Mouse (Mus musculus): Measurements from ENCODE around the gene Smim27.
"Not testable (repeated sequence)": the region's sequence is repeated elsewhere in the genome, so short reads cannot be mapped to it uniquely, and the experiment has no call there.

The Smim27 gene

DNA sequence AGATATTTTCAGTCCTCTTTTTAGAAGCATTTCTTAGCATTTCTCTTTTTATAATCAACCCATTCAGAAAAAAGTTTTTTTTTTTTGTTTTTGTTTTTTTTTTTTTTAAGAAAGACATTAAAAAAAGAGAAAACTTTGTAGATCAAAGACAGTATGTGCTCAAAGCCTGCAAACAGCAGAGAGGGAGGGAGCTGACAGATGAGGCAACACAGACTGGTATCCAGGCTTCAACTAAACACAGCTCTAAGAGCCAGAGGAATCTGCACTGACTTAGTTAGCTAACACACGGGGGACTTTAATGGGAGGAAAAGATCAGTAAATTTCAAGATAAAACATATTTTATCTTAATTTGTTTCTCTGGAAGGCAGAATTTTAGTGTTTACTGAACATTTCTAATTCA, 5.1 kb upstream of the Smim27 start:
- DNase-seq: no peak

DNA sequence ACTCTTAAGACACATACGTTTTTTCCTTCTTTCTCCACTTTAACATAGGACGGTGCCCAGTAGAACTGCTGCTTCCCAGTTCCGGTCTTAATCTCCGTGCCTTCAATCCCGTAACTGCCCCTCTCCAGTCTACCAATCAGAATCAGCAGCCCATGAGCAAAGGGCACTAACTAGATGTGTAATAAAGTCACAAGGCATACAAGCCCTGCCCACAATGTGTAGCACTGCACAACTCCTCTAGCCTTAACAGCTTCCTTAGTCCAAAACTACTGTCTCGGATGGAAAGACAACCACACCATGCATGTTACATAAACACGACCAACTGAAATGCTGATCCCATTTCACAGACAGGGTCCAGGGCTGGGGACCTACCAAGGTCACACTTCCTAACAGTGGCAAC, 1.7 kb upstream of the Smim27 start:
- peak; percentile 81 for DNase-seq

DNA sequence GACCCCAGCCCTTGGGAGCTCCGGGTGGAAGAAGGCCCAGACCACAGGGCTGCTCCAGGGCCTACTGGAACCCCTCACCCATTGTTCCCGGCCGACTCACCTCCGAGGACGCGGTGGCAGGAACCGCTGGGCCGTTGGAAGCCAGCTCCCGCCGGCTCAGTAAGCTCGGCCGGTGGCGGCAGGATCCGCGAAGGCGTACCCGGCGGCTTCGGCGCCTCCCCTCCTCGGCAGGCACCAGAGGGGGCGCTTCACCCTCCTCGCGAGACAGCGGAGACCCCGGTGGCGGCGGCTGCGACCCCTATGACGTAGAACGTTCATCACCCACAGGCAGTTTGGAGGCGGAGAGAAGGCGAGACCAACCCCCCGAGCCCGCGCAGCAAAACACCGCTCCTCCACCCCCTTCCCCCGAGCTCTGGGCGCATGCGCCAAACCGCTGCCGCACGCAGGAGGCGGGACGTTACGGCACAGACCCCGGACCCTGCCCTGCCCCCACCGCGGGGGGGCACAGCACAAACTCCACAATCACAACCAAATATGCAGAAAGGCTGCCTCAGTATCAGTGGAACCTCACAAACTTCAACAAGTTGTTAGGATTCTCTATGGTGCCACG, 1.1 kb upstream of the Smim27 start:
- peak; percentile 94 for DNase-seq

DNA sequence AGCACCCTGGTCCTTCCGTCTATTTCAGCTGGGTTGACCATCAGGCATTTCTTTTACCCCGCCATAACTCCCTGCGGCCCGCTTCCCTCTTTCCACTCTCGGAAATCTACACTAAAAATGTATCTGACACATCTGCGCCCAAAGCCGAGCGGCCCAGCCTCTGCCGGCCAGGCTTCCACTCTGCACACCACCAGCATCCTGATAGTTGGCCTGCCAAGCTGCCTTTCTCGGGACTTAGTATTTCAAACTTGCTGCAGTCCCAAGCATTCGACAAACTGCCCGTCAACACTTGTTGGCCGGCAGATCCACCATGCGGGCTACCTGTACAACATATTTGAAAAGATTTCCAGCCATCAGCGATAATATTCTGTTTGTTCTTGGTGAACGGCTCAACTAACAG, 544 bp upstream of the Smim27 start:
- no peak for DNase-seq

DNA sequence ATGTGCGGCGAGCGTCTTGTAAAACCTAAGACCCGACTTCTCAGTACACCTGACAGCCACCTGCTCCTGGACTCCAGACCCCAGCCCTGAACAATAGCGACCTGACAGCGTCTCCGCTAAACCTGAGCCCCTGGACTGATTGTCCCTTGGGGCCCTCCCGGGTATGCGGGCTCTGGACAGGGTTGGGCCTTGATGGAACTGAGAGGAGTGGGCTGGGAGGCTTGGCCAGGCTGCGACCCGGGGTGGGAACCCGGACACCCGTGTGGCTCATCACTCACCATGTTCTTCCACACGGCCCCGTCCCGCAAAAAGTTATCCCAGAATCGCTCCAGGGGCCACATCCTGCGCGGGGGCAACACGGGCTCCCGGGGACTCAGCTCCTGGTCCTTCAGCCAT, 9.5 kb downstream of the Smim27 start:
- peak; percentile 22 for DNase-seq

DNA sequence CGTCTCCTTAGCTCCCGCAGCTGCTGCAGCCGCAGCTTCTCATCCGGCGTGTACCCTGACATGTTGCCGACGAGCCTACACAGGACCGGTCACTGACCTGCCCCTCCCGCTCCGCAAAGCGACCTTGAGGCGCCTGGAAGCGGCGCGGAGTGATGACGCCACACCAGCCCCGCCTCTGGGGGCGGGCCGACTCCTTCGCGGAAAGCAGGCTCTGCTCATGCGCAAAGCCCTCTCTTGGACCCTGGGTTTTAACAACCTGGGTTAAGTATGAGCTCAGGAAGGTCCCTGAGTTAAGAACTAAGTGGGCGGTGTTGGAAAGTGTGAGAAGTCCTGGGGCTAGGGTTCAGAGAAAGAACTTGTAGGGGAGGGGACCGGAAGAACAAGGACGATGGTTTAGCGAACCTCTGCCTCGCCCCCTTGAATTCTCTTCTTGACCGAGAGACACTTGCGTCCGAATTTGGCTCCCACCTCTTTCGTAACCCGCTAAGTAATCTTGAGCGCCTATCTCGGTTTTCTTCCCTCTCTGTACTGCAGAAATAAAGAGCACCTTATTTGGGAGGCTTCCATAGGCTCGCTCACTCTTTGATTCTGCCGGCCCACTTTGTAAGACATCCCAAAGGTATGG, 10.0 kb downstream of the Smim27 start, which contains the start of gene Ndufb6:
Ndufb6 (minus strand) TSS at position 146 of the 625 bp plus-strand sequence.
- DNase-seq: peak; percentile 96

DNA sequence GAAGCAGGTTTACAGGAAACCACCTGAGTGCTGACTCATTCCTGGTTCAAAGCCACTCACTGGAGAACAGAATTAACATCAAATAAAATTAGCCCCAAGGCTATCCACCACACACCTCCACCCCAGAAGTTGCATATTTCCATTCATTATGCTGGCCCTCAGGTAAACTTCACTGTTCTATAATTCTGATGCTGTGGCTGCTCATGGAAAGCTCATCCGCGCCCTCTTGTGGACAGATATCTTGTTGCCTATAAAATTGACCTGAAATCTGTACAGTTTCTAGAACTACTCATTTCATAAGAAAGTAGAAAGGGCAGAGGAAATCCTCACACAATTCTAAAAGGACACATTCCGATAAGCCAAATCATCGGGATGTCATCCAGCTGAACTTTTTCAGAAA, 16.2 kb downstream of the Smim27 start:
- DNase-seq: peak; percentile 90

DNA sequence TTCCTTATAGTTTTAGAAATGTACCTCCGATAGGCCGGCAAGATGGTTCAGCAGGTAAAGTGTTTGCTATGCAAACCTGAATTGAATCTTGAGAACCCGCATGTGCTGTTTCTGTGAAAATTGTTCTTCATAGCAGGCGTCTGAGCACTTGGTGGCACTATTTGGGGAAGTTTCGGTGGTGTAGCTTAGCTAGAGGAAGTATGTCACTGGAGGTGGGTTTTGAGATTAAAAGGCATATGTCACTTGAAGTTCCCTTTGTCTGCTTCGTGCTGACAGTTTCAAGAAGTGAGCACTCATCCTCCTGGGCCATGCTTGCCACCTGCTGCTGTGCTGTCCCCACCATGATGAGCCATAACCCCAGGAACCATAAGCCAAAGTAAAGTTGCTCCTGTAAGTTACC, 18.0 kb downstream of the Smim27 start:
- no peak for DNase-seq

DNA sequence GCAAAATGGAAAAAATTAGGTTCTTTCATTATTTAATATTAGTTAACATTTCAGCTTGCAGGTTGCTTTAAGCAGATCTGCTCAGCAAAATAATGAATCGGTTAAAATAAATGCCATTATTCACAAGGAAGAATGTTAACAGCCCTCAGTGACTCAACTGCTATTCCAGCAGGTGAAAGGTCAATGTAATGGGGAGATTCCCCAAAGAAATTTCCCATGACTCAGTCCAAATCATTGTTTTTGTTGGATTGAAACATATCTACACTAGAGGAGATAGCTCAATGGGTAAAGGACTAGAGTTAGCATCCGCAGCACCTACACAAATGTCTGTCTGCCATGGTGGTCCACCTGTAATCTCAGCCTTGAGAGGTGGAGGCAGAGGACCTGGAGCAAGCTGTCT, 19.7 kb downstream of the Smim27 start:
- no peak for DNase-seq

DNA sequence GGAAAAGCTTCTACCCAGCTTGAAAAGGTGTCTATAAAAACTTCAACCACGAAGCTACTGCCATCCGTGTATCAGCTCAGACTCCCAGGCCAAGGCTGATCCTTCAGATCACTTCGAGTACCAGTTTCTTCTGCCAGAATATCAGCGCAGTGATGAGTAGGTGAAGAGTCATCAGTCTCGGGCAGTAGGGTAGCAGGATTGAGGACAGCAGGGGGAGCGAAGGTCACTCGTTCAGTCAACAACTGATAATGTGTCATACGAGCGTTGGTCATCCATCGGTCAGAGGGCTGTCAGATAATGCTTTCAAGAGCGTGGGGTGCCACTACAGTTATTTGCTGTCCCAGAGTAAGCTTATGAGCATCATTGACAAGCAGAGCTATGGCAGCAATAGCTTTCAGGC, 22.1 kb downstream of the Smim27 start:
- not testable (repeated sequence) for DNase-seq

DNA sequence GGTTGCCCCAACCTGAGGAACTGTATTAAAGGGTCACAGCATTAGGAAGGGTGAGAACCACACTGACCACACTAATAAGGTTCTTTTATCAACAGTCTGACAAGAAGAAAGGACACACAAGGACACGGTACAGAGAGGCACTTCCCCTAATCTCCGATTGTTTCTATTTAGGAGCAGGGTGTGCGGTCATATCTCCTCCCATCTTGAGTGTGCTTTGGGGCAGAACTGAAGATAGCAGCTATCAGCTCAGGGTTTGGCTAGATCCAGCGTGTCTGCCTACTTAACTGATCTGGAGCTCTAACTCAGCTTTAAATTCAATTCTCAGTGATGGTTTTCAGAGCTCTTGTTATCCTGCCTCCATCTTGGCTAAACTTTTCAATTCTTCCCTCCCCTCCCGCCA, 29.8 kb downstream of the Smim27 start:
- DNase-seq: no peak

DNA sequence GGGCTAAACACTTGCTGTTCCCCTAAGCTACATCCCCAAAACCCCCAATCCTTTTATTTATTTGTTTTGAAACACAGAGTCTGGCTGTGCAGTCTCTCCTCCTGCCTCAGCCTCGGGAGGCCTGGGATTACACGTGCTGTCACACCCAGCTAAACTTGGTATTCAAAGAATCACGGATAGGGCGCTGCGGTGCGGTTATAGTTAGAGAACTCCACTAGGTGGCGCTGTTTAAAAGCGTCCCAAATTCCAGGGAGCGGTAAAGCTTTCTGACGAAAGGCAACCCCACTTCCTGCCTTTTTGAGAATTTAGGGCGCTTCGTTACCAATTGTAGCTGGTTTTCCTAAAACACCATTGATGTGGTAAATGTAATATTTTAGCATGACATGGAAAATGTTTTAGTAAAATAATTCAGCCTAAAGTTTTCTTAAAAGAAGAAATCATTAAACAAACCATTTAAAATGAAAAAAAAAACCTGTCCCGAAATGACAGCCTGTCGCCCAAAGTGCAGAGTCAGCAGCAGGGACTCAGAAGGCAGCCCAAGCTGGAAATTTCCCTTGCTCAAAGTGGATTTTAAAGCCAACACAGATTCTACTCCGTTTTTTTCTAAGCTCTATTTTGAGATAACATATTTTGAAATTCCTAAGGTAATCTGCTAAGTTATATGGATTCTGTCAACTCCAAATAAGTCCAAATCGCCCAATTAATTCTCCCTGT, 31.9 kb downstream of the Smim27 start:
- peak; percentile 82 for DNase-seq

DNA sequence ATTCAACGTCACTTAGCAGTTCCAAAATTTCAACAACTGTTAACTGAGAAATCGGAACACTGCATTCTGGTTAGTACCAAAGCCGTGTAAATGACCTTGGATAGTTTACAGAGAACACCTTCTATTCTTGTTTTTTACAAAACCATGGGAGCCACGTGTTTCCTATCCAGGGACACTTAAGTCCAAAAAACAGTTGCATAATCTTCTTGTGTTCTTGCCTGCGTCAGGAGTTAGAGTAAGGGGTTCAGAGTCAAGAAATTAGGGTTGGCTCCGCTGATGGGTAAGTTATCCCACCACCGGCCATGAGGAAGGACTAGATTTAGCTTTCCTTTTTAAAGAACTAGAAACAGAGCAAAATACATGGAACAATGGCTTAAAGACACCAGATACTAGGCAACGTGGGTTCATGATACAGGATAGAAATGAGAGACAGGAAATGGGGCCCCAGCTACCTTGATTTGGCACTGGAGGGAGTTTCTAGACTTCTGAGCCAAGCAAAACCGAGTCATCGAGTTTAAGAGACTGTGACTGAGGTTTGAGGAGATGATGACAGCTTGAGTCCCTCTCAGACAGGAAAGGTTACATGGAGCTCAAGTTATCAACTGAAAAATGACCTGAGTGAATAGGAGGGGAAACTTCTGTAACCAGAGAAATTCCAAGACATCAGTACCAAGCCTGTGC, 33.2 kb downstream of the Smim27 start:
- DNase-seq: no peak

DNA sequence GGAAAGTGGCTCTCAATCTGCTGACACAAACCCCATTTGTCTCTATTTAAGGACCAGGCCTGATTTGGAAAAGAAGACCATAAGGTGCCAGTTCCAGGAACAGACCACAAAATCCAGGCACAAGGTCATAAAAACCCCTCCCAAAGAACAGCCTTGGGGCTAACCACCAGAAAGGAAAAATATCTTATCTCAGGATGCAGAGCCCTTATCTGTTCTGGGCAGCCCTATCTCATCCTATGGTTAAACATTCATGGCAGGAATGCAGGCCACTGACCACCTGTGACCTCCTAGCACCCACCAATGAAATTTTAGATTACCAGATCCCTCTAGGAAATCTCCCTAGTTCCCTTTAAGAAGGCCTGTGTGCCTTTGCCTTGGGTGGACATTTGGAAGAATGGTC, 40.3 kb downstream of the Smim27 start:
- DNase-seq: no peak

DNA sequence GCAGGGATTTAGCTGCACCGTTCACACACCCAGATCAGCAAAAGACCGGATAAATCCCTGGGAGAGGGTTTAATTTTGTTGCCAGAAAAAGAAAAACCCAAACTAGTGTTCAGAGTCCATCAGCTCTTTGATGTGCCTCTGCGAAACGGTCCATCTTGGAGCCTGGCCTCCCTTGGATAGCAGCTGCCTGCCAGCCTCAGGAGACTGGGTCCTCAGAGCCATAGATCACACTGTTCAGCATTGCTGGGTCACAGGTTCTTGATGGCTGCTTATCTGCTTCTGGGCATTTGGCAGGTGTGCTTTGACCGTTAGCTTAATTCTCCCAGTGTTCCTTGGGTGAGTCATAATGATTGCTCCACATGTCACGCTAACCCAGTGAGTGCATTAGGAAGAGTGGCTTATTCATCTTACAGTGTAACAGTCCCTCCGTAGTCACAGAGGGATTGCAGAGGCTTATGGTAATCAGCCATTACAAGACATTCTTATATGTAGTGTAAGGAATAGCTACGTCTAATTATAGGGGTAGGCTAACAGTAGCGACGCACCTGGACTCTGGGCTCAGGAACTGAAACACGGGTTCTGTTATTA, 41.5 kb downstream of the Smim27 start:
- no peak for DNase-seq

DNA sequence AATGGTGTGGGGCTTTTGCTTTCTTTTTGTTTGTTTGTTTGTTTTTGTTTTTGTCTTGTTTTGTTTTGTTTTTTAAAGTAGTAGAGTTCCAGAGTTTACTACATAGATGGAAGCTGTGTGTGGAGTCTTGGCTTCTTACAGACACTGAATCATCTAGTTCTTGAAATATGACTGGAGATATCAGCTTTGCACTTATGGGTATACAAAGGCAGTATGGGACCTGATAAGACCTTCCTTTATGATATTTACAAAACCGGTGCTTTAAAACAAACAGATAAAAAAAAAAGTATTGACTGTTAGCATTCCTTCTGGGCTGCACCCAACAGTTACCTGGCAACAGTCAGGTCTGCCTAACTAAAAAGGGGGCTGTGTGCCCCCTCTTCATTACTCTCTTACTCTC, 42.8 kb downstream of the Smim27 start:
- DNase-seq: no peak

DNA sequence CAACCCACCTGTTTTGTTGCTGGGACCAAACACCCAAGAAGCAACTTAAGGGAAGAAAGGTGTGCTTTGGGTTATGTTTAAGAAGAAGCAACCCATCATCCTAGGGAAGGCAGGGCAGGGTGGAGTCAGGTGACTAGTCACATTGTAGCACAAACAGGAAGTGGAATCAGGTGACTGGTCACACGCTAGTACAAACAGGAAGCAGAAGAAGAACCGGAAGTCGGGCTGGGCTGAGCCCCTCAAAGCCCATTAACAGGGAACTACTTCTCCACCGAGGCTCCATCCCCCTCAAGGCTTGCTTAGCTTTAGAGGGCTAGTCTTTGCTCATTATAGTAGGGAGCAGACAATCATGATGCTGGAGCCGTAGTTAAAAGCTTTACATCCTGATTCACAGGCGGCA, 43.6 kb downstream of the Smim27 start:
- DNase-seq: no peak

DNA sequence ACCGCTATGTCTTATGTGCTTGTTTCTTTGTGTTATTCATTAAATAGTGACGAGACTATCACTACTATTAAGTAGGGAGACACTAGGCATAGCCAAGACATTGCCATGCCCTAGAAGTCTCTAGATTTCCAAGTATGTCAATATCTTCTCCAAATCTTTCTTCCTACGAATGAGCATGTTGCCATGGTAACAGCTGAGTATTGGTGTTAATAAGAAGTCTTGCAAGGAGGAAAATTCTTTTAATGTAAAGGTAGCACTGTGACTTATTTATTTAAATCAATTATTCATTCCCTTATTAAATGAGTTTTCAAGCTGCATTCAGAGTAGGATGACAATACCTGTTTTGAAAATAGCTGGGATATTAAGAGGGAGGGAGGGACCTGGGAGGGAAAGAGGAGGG, 48.0 kb downstream of the Smim27 start:
- no peak for DNase-seq
